Mouse (Mus musculus): Measurements from ENCODE around the gene Pithd1.
A peak's percentile ranks its signal among the peaks of the same experiment; 100 is the strongest.

The Pithd1 gene

GRCm38 (mm10) chr4:135986943-135987710, at the start of gene Pithd1:
Gene Pithd1, minus strand, starts transcription at chr4:135987264.
- peak; percentile 84 for ATAC-seq (ENCODE audit: insufficient number of reproducible peaks, low FRiP score, low TSS enrichment)

DNA sequence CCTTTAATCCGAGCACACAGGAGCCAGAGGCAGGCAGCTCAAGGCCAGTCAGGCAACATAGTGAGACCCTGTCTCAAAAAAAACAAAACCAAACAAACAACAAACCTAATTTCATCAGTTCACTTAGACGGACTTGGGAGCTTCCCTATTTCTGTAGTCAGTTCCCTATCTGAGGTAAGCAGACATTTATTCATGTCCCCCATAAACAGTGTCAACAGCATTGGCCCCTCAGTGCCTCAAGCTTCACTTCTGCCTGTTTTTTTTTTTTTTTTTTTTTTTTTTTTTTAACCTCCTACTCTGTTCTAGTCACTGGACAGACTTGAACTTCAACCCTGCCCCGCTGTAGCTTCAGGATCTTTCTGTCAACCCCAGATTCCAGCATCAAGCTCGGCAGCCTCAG, 48.0 kb upstream of the Pithd1 start:
- ATAC-seq (ENCODE audit: insufficient number of reproducible peaks, low FRiP score, low TSS enrichment): no peak

GRCm38 (mm10) chr4:136033231-136033630, 46.2 kb upstream of the Pithd1 start:
- ATAC-seq (ENCODE audit: insufficient number of reproducible peaks, low FRiP score, low TSS enrichment): no peak

GRCm38 (mm10) chr4:136030968-136031909, 44.2 kb upstream of the Pithd1 start:
- ATAC-seq (ENCODE audit: insufficient number of reproducible peaks, low FRiP score, low TSS enrichment): no peak

GRCm38 (mm10) chr4:136028689-136029088, 41.6 kb upstream of the Pithd1 start:
- ATAC-seq (ENCODE audit: insufficient number of reproducible peaks, low FRiP score, low TSS enrichment): no peak

GRCm38 (mm10) chr4:136028132-136028564, 41.1 kb upstream of the Pithd1 start:
- ATAC-seq (ENCODE audit: insufficient number of reproducible peaks, low FRiP score, low TSS enrichment): no peak

- ATAC-seq (ENCODE audit: insufficient number of reproducible peaks, low FRiP score, low TSS enrichment): no peak
These were observed 40.5 kb upstream of the Pithd1 start for GRCm38 (mm10) chr4:136027416-136028131.

- ATAC-seq (ENCODE audit: insufficient number of reproducible peaks, low FRiP score, low TSS enrichment): no peak
These were observed 38.3 kb upstream of the Pithd1 start for GRCm38 (mm10) chr4:136025350-136025749.

GRCm38 (mm10) chr4:136022924-136023323, 35.9 kb upstream of the Pithd1 start:
- no peak for ATAC-seq (ENCODE audit: insufficient number of reproducible peaks, low FRiP score, low TSS enrichment)

GRCm38 (mm10) chr4:136021549-136022047, 34.5 kb upstream of the Pithd1 start, which contains the start of gene Eloa:
Gene Eloa, minus strand, starts transcription at chr4:136021763.
- peak; percentile 99 for ATAC-seq (ENCODE audit: insufficient number of reproducible peaks, low FRiP score, low TSS enrichment)

- peak; percentile 62; the same call in 1 of the 2 replicates for ATAC-seq (ENCODE audit: insufficient number of reproducible peaks, low FRiP score, low TSS enrichment)
These were observed 33.9 kb upstream of the Pithd1 start for GRCm38 (mm10) chr4:136020743-136021548.

- ATAC-seq (ENCODE audit: insufficient number of reproducible peaks, low FRiP score, low TSS enrichment): no peak
These were observed 29.1 kb upstream of the Pithd1 start for GRCm38 (mm10) chr4:136016059-136016602.

DNA sequence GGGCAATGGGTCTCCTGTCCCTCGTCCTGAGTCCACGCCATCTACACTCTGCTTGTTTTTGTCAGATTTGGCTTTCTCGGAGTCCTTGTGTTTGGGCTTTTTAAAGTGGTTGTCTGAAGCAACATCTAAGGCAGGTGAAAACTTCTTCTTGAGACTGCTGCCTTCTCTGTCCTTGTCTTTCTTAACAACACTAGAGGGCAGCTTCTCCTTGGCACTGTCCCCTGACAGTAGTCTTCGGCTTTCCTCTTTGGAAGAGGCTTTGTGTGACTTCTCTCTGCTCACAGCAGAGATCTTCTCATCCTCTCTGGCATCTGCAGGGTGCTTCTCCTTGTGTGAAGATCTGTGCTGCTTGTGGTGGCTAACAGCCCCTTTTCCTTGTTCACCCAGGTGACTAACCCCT, 23.5 kb upstream of the Pithd1 start:
- ATAC-seq (ENCODE audit: insufficient number of reproducible peaks, low FRiP score, low TSS enrichment): no peak

- no peak for ATAC-seq (ENCODE audit: insufficient number of reproducible peaks, low FRiP score, low TSS enrichment)
These were observed 21.9 kb upstream of the Pithd1 start for GRCm38 (mm10) chr4:136008782-136009447.

DNA sequence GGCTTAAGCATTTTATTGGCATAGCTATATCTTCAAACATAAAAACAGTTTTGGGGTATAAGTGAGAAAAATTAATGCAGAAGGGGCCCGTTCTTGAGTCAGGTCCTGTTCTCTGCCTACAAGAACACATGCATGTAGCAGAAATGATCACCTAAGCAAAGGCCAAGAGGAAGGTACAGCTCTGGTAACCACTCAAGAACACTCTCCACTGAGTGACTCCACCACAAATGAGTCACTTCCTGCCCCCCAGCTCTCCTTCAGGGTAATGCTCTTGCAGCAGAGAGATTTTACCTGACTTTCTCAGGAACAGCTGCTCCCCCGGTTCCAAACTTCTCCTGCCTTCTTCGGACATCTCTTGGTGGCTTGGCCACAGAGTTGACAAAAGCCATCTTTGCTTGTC, 19.8 kb upstream of the Pithd1 start:
- ATAC-seq (ENCODE audit: insufficient number of reproducible peaks, low FRiP score, low TSS enrichment): no peak

DNA sequence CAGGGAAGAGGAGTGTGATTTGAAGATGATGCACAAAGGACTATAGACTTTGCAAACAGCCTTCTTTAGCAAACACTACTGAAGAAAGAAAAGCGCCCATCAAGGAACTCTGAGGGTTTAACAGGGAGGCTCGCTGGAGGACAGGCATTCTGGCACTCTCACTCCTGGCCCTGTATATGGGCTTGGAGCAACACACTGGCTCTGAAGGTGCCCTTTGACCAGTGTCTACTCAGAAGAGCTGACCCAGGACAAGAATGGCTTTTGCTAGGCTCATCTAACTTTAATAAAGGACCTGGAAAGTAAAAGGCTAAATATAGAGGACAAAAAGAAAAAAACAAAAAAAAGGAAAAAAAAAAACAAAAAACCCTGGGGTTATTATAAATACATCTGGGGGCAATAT, 17.9 kb upstream of the Pithd1 start:
- no peak for ATAC-seq (ENCODE audit: insufficient number of reproducible peaks, low FRiP score, low TSS enrichment)

DNA sequence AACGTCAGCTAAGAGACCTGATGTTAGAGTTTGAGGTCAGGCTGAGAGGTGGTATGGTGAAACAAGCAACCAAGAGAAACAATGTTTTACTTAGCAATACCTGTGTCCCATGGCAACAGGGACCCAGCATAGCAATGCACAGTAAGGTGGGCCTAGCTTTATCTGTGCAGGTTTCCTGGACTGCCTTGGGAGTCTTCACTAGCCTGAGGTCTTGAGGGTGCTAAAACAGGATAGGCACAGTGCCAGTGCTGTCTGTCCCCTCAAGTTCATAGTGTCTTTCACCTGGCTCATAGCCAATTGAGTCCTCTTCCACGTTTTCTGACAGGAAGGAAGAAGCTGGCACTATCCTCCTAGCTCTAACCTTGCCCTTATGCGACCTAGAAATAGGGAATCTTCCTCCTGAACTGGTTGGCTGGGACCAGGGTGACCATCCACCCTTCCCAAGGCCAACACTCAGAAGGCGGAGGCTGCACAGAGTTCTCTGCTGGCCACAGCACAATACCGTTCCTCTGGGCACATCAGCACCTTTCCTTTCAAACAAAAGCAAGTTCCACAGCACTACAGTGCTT, 17.1 kb upstream of the Pithd1 start:
- ATAC-seq (ENCODE audit: insufficient number of reproducible peaks, low FRiP score, low TSS enrichment): no peak

- no peak for ATAC-seq (ENCODE audit: insufficient number of reproducible peaks, low FRiP score, low TSS enrichment)
These were observed 8.1 kb upstream of the Pithd1 start for GRCm38 (mm10) chr4:135995118-135995517.
